Mouse (Mus musculus) ES-Bruce4 (cell line): ENCODE data around the gene Prcd. TPM values are rescaled to one million over a fixed set of nuclear protein-coding genes. Genes with fewer than 3 reads are reported as not detected.

Source experiments
- H3K27ac ChIP-seq: 2 replicates; pipeline ENCODE4 v1.5.1; 2012; ENCODE audit warnings: low read length, inconsistent platforms; ENCODE audit not compliant: insufficient read depth
- H3K27me3 ChIP-seq: 2 replicates; pipeline ENCODE4 v1.6.1; 2012; ENCODE audit warnings: mild to moderate bottlenecking, low read length, inconsistent platforms; ENCODE audit not compliant: control insufficient read depth, poor library complexity, insufficient read depth, severe bottlenecking
- H3K36me3 ChIP-seq: 2 replicates; pipeline ENCODE4 v1.6.1; 2012; ENCODE audit warnings: inconsistent platforms, mild to moderate bottlenecking, low read length, moderate library complexity; ENCODE audit not compliant: control insufficient read depth, poor library complexity, insufficient read depth, severe bottlenecking
- H3K4me1 ChIP-seq: one replicate; pipeline ENCODE4 v1.8.1; 2011; ENCODE audit warnings: low read length; ENCODE audit not compliant: control insufficient read depth, insufficient read depth
- H3K4me3 ChIP-seq: 2 replicates; pipeline ENCODE4 v1.5.1; 2011; ENCODE audit warnings: low read depth, mild to moderate bottlenecking, low read length
- H3K9ac ChIP-seq: 2 replicates; pipeline ENCODE4 v1.6.1; 2012; ENCODE audit warnings: low read depth, mild to moderate bottlenecking, inconsistent platforms; ENCODE audit not compliant: poor library complexity, severe bottlenecking
- H3K9me3 ChIP-seq: replicated peaks from 2 replicates; pipeline ENCODE4 v1.6.1; 2012; ENCODE audit warnings: mild to moderate bottlenecking, low read length, inconsistent platforms; ENCODE audit not compliant: control insufficient read depth, poor library complexity, insufficient read depth, severe bottlenecking
- CTCF ChIP-seq: IDR thresholded peaks from one replicate; pipeline ENCODE4 v1.8.1; 2011; ENCODE audit warnings: low read depth, low read length
- EP300 ChIP-seq: IDR thresholded peaks from 2 replicates; pipeline ENCODE4 v1.6.1; 2011; ENCODE audit warnings: low read depth, low read length; ENCODE audit not compliant: insufficient read depth
- POLR2A ChIP-seq: IDR thresholded peaks from one replicate; pipeline ENCODE4 v1.8.1; 2011; ENCODE audit warnings: low read length; ENCODE audit not compliant: insufficient read depth
- polyA plus RNA-seq: library from polyadenylated mRNA; stranded (reverse); fragments of >200 nt; gene quantifications from 2 replicates; pipeline ENCODE4 v1.2.4, GENCODE M21; 2011; ENCODE audit warnings: low read depth; ENCODE audit not compliant: missing spikeins, insufficient read depth, insufficient read length

The Prcd gene
- polyA plus RNA-seq, 1 experiment = not detected

GRCm38 (mm10) chr11:116706363-116706762, 53.0 kb downstream of the Prcd start:
- TF ChIP-seq POLR2A (no peak), EP300 (no peak), CTCF (no peak)
- Histone ChIP-seq H3K36me3 (no peaks in the 10 kb centered on the region), H3K27me3 (no peaks in the 10 kb centered on the region), H3K4me3 (no peak overlapping the region), H3K9ac (no peak overlapping the region), H3K27ac (no peak overlapping the region), H3K9me3 (no peaks in the 10 kb centered on the region), H3K4me1 (no peaks in the 10 kb centered on the region)

- no peaks in the 10 kb centered on the region for H3K36me3 ChIP-seq
- no peak for TF ChIP-seq CTCF
- no peak for TF ChIP-seq POLR2A
- no peak for TF ChIP-seq EP300
- H3K27me3 ChIP-seq = no peaks in the 10 kb centered on the region
- no peak overlapping the region for H3K27ac ChIP-seq
- H3K9ac ChIP-seq = no peak overlapping the region
- H3K4me1 ChIP-seq = no peaks in the 10 kb centered on the region
- no peak overlapping the region for H3K4me3 ChIP-seq
- no peaks in the 10 kb centered on the region for H3K9me3 ChIP-seq
Measured at GRCm38 (mm10) chr11:116710171-116710570, 56.8 kb downstream of the Prcd start.

GRCm38 (mm10) chr11:116710793-116711192, 57.5 kb downstream of the Prcd start:
- no peaks in the 10 kb centered on the region for H3K36me3 ChIP-seq
- no peak for TF ChIP-seq EP300
- TF ChIP-seq POLR2A = no peak
- no peak for TF ChIP-seq CTCF
- H3K9ac ChIP-seq = no peak overlapping the region
- no peak overlapping the region for H3K4me3 ChIP-seq
- H3K4me1 ChIP-seq = no peaks in the 10 kb centered on the region
- H3K27ac ChIP-seq = no peak overlapping the region
- no peaks in the 10 kb centered on the region for H3K27me3 ChIP-seq
- no peaks in the 10 kb centered on the region for H3K9me3 ChIP-seq

- H3K27ac ChIP-seq = no peak overlapping the region
- H3K4me3 ChIP-seq = no peak overlapping the region
- peaks cover 10% of the 10 kb centered on the region for H3K9me3 ChIP-seq
- TF ChIP-seq CTCF = no peak
- no peaks in the 10 kb centered on the region for H3K36me3 ChIP-seq
- no peaks in the 10 kb centered on the region for H3K27me3 ChIP-seq
- no peaks in the 10 kb centered on the region for H3K4me1 ChIP-seq
- H3K9ac ChIP-seq = no peak overlapping the region
Measured at GRCm38 (mm10) chr11:116714052-116714451, 60.7 kb downstream of the Prcd start.

Other genes with a start within 250 kb of the Prcd start
- 23.1 and 31.8 TPM in 2 replicates for gene Rnf157, start 240.5 kb upstream of the Prcd start, polyA plus RNA-seq
- 443 and 531 TPM in 2 replicates for gene Ubald2, start 219.4 kb upstream of the Prcd start, polyA plus RNA-seq
- 0.58 and 1.3 TPM in 2 replicates for gene Qrich2, start 187.3 kb upstream of the Prcd start, polyA plus RNA-seq
- 116 and 120 TPM in 2 replicates for gene Prpsap1, start 159.3 kb upstream of the Prcd start, polyA plus RNA-seq
- gene Sphk1, start 122.6 kb upstream of the Prcd start, polyA plus RNA-seq = 0.64 and 0.88 TPM in 2 replicates
- 36.1 and 43.6 TPM in 2 replicates for gene Ube2o, start 72.1 kb upstream of the Prcd start, polyA plus RNA-seq
- not detected in 2 replicates for gene Aanat, start 67.1 kb upstream of the Prcd start, polyA plus RNA-seq
- 36.5 and 39.1 TPM in 2 replicates for gene Rhbdf2, start 26.5 kb upstream of the Prcd start, polyA plus RNA-seq
- gene Cygb, start 779 bp downstream of the Prcd start, polyA plus RNA-seq = not detected in 2 replicates
- not detected in 2 replicates for gene St6galnac1, start 122.0 kb downstream of the Prcd start, polyA plus RNA-seq
- gene Mxra7, start 174.5 kb downstream of the Prcd start, polyA plus RNA-seq = 20.4 and 22.1 TPM in 2 replicates
- 27.5 TPM in 2 replicates for gene Mettl23, start 189.7 kb downstream of the Prcd start, polyA plus RNA-seq
- gene Jmjd6, start 189.9 kb downstream of the Prcd start, polyA plus RNA-seq = 45.6 and 49.0 TPM in 2 replicates
- gene Mfsd11, start 198.9 kb downstream of the Prcd start, polyA plus RNA-seq = 14.6 and 15.1 TPM in 2 replicates
- gene Srsf2, start 199.6 kb downstream of the Prcd start, polyA plus RNA-seq = 414 and 425 TPM in 2 replicates